Mouse (Mus musculus): Measurements from ENCODE around the gene Apof.

Apof gene

DNA sequence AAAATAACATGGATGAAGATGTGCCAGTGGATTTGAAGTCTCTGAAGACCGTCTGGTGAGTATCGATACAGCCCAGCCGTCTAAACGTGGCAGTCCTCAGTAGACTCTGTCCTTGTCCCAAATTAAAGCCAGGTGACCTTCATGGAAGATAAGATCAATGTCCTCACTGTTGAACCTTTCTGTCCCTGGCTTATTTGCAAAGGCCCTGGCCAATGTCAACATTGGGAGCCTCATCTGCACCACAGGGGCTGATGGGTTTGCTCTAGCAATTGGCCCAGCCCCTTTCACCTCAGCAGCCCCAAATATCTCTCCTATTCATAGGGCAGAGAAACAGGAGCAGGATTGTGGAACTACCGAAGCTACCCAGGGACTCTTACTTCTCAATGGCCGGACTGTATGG, at the start of gene Apof:
Gene Apof, plus strand, starts transcription at position 301 of the 400 bp plus-strand sequence.
- DNase-seq (ENCODE audit: low read depth) = no peak

GRCm38 (mm10) chr10:128221533-128222286, 46.8 kb upstream of the Apof start:
- no peak for DNase-seq (ENCODE audit: low read depth)

GRCm38 (mm10) chr10:128225064-128225463, 43.4 kb upstream of the Apof start:
- no peak for DNase-seq (ENCODE audit: low read depth)

GRCm38 (mm10) chr10:128225538-128225937, 42.9 kb upstream of the Apof start, which contains the start of gene Mip:
Gene Mip, plus strand, starts transcription at chr10:128225838.
- no peak for DNase-seq (ENCODE audit: low read depth)

DNA sequence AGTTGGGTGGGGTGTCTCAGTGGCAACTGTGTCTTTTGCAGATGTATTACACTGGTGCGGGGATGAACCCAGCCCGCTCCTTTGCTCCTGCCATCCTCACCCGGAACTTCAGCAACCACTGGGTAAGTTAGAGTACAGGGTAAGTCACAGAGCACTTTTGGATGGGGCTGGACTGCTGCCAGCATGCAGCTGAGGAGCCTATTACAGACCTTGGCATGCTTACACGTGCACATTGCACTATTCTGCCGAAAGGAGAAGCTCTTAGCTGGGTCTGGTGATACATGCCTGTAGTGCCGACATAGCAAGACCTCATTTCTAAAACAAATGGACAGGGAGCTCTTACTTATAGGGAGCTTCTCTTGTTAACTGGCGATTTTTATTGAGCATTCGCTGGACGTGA, 40.9 kb upstream of the Apof start:
- no peak for DNase-seq (ENCODE audit: low read depth)

DNA sequence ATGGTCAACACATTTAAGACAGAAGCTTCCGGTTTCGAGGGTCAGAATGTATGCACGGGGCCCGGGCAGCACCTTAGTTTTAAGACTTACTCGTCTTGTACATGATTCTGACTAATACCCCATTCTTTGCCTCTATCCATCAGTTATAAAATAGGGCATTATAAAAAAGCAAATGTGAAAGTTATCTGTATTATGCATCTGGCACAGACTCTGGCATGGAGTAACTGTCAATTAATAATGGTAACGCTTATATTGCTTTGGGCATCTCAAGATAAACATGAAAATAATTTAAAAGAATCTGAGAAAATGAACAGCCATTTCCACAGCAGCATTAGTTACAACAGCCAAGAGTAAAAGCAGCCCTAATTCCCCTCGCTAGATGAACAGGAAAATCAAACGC, 40.5 kb upstream of the Apof start:
- DNase-seq (ENCODE audit: low read depth) = no peak

DNA sequence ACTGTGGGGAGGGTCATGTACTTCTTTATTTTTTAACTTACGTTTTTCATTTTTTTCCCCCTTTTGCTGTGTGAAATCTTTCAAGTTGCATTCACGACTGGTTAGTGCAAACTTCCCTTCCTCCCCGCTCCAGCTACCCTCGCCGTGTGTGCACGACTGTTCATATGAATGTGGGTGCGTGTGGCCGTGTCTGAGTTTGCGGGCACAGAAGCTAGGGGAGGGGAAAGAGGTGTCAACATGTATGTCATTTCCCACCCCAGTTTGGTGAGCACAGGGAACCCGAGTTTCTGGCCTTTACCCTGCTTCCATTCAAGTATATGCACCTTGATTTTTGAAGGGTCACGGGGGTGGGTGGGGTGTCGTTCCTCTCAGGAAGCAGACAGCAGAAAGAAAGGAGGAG, 37.9 kb upstream of the Apof start:
- no peak for DNase-seq (ENCODE audit: low read depth)

GRCm38 (mm10) chr10:128231146-128231545, 37.3 kb upstream of the Apof start:
- DNase-seq (ENCODE audit: low read depth) = no peak

- peak; percentile 54 for DNase-seq (ENCODE audit: low read depth)
Observed at GRCm38 (mm10) chr10:128231697-128232419, 36.6 kb upstream of the Apof start, which contains the start of gene Timeless. Gene Timeless, plus strand, starts transcription at chr10:128232065.

GRCm38 (mm10) chr10:128232420-128232985, 36.0 kb upstream of the Apof start:
- DNase-seq (ENCODE audit: low read depth) = peak; percentile 31

DNA sequence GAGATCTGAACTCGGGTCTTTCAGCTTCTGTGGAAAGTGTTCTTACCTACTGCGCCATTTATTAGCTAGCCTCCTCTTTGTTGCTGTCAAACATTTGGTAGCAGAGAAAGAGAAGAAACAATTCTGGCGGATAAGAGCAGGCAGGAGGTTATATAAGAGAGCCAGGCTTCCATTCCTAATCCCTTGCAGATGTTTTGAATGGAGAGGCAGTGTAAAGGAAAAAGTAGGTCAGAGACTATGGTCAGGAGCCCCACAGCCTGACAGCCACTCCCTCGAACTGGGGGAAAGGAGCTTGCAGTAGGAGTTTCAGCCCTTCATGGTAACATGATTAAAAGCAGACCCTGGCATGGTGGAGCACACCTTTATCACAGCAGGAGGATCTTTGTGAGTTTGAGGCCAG, 32.1 kb upstream of the Apof start:
- DNase-seq (ENCODE audit: low read depth) = no peak

- no peak for DNase-seq (ENCODE audit: low read depth)
Observed at GRCm38 (mm10) chr10:128237807-128238480, 30.5 kb upstream of the Apof start.

GRCm38 (mm10) chr10:128239140-128239539, 29.3 kb upstream of the Apof start:
- DNase-seq (ENCODE audit: low read depth) = no peak

- no peak for DNase-seq (ENCODE audit: low read depth)
Observed at GRCm38 (mm10) chr10:128240131-128240530, 28.3 kb upstream of the Apof start.

GRCm38 (mm10) chr10:128243252-128243651, 25.2 kb upstream of the Apof start:
- no peak for DNase-seq (ENCODE audit: low read depth)

DNA sequence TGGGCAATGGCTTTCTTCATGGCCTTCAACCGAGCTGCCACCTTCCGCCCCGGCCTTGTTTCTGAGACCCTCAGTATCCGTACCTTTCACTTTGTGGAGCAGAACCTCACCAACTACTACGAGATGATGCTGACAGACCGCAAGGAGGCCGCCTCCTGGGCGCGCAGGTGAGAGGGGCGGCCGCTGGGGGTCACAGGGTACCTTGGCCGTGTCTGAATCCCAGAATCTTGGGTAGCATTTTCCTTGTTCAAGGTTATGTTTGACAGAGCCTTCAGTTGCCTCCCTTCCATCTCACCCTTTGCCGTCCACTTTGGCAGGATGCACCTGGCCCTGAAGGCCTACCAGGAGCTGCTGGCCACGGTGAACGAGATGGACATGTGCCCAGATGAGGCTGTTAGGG, 24.4 kb upstream of the Apof start:
- no peak for DNase-seq (ENCODE audit: low read depth)

DNA sequence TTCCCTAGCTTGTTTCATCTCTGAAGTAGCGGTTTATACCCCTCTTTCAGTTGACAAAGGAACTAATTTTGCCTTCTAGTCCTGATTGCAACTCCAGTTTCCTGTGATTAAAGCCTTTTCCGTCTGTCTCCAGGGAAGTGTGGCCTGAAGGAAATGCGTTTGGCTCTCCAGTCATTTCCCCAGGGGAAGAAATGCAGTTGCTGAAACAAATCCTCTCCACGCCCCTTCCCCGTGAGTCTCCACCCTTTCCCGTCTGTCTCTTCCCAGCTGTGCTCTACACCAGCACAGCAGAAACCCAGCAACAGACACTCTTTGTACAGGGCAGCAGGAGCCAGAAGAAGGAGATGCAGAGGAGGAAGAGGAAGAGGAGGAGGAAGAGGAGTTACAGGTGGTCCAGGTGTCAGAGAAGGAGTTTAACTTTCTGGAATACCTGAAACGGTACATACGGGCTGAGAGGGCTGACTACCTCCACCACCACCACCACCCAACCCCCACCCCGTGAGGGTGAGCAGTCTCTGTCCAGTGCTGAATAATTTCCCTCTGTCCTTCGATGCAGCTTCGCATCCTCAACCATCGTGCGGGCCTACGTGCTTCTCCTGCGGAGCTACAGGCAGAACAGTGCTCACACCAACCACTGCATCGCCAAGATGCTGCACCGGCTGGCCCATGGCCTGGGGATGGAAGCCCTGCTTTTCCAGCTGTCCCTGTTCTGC, 21.3 kb upstream of the Apof start:
- DNase-seq (ENCODE audit: low read depth) = no peak

- no peak for DNase-seq (ENCODE audit: low read depth)
Observed at GRCm38 (mm10) chr10:128250565-128250964, 17.9 kb upstream of the Apof start.

DNA sequence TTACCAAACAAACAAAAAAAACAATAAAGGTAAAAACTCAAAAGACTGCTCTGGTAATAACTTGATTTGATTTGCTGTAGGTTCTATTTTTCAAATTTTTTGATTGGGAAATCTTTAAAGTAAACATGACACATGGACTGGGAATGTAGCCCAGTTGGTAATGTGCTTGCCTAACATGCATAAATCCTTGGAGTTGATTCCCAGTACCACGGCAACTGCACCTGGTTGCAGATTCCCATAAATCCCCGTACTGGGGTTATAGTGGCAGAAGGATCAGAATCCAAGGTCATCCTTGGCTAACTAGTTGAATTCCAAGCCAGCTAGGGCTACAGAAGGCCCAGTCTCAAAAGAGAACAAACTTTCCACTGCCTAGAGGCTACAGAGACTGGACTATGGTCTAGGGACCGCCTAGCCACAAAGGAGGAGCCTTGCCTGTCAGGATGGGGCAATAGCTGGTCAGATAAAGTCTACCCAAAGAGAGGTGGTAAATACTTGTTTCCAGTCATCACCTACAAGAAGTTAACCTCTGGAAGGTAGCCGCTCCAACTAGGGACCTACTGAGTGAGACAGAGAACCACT, 14.7 kb upstream of the Apof start, which contains the start of gene Apon:
Gene Apon, plus strand, starts transcription at position 420 of the 579 bp plus-strand sequence.
- peak; percentile 69 for DNase-seq (ENCODE audit: low read depth)

- DNase-seq (ENCODE audit: low read depth) = no peak
Observed at GRCm38 (mm10) chr10:128255925-128256324, 12.5 kb upstream of the Apof start.

GRCm38 (mm10) chr10:128256328-128256727, 12.1 kb upstream of the Apof start:
- DNase-seq (ENCODE audit: low read depth) = no peak

Measured in fibroblast of lung, adult 2 months (primary cell).